Mouse (Mus musculus): ENCODE results near the gene Trim65. TPM values are rescaled to one million over a fixed set of nuclear protein-coding genes. Genes with fewer than 3 reads are reported as not detected.

Trim65 gene
- polyA plus RNA-seq, 1 experiment: 2.9 TPM

GRCm38 (mm10) chr11:116110540-116110939 lies 20.4 kb downstream of the Trim65 start:
- Histone ChIP-seq H3K4me3 (ENCODE audit: insufficient read depth, low read length) (peak overlapping the region; percentile 67), H3K4me1 (ENCODE audit: control insufficient read depth, insufficient read depth, low read length) (peaks cover 4% of the 10 kb centered on the region; the same call in 1 of the 2 replicates), H3K27ac (ENCODE audit: insufficient read depth, low read length) (peak overlapping the region; percentile 14; the same call in 1 of the 2 replicates)
- no peak for TF ChIP-seq POLR2A (IDR thresholded peaks at IDR 0.05; ENCODE audit: low read depth, low read length)
- no peak for TF ChIP-seq CTCF (IDR thresholded peaks at IDR 0.05; ENCODE audit: borderline replicate concordance, insufficient read depth, low read length)

GRCm38 (mm10) chr11:116110131-116110530 lies 20.8 kb downstream of the Trim65 start:
- TF ChIP-seq CTCF (IDR thresholded peaks at IDR 0.05; ENCODE audit: borderline replicate concordance, insufficient read depth, low read length) (no peak), POLR2A (IDR thresholded peaks at IDR 0.05; ENCODE audit: low read depth, low read length) (peak; percentile 81)
- H3K4me1 ChIP-seq (ENCODE audit: control insufficient read depth, insufficient read depth, low read length): peaks cover 4% of the 10 kb centered on the region; the same call in 1 of the 2 replicates
- H3K27ac ChIP-seq (ENCODE audit: insufficient read depth, low read length): peak overlapping the region; percentile 66; the same call in 1 of the 2 replicates
- H3K4me3 ChIP-seq (ENCODE audit: insufficient read depth, low read length): peak overlapping the region; percentile 67

DNA sequence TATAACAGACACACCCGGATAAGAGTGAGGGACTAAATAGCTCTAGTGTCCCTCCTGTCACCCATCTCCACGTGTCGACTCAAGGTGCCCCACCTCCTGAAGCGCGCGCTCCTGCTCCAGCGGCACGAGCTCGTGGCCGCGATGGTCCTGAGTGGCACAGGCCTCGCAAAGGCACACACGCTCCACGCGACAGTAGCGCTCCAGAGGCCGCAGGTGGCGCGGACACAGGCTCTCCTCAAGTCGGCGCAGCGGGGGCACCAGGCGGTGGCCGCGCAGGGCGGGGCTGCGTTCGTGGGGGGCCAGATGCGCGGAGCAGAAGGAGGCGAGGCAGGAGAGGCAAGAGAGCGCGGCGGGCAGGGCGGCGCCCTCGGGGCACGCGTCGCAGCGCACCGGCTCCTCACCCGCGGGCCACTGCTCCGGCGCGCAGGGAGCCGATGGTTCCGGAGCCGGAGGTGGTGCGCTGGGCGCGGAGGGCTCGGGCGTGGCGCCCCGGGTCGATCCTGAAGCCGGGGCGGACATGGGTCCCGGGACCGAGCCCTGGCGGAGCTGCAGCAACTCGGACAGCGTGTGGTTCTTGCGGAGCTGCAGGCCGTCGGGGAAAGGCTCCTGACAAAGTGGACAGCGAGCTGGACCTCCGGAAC lies 21.4 kb downstream of the Trim65 start:
- TF ChIP-seq CTCF (IDR thresholded peaks at IDR 0.05; ENCODE audit: borderline replicate concordance, insufficient read depth, low read length): no peak
- TF ChIP-seq POLR2A (IDR thresholded peaks at IDR 0.05; ENCODE audit: low read depth, low read length): 0 out of 2 replicates have a peak, but pooled peaks have one; percentile 9
- H3K4me1 ChIP-seq (ENCODE audit: control insufficient read depth, insufficient read depth, low read length): peaks cover 6% of the 10 kb centered on the region
- H3K4me3 ChIP-seq (ENCODE audit: insufficient read depth, low read length): peak overlapping the region; percentile 67
- peak overlapping the region; percentile 66 for H3K27ac ChIP-seq (ENCODE audit: insufficient read depth, low read length)

DNA sequence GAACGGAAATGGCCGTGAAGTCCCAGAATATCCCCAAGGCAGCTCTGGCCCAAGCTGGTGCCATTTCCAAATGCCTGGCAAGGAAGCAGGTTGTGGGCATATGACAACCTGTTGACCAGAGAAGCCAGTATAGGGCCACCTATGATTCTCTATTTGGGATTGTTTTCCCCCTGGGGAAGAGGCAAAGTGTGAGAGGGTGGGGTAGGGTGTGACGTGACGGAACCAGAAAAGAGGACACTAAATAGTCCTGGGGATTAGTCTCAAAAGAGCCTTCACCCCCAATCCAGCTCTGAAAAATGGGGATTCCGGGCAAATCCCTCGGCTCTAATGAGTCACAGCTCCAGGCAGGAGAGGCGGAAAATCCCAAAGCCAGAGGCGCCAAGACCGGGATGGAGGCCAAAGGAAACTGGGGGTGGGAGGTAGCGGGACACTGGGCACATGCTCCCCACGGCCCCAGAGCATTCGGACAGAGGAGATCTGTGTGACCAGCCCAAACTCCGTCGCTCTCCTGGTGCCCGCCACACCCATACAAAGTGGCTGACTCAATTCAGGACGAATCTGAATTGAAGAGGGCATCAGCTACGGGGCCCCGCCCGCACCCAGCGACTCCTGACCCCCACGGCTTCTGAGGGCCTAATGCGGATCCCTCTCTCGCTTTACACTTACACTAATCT lies 22.3 kb downstream of the Trim65 start:
- TF ChIP-seq CTCF (IDR thresholded peaks at IDR 0.05; ENCODE audit: borderline replicate concordance, insufficient read depth, low read length): no peak
- TF ChIP-seq POLR2A (IDR thresholded peaks at IDR 0.05; ENCODE audit: low read depth, low read length): peak; percentile 72
- Histone ChIP-seq H3K4me1 (ENCODE audit: control insufficient read depth, insufficient read depth, low read length) (peaks cover 11% of the 10 kb centered on the region), H3K4me3 (ENCODE audit: insufficient read depth, low read length) (peak overlapping the region; percentile 67), H3K27ac (ENCODE audit: insufficient read depth, low read length) (peak overlapping the region; percentile 66)

DNA sequence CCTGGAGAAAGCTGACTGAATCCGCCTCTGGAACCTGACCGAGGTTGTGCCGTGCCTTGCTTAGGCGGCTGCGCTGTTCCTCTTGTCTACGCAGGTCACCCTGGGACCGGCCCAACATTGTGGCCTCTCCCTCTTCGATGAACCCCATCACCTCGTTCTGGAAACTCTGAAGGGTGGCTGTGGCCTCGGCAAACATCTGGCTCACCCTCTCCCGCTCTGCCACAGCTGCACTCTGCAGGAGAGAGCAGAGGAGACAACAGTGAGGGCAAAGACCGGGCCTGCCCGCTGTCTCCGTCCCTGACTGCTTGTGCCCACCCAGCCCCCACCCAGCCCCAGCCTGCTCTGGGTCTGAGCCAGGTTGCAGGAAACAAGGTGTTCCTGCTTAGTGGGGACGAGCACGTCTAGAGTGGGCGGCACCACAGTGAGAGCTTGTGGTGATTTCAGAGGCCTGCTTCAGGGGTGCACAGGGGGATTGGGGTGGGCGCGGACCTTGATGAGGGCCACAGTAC lies 23.1 kb downstream of the Trim65 start:
- peak overlapping the region; percentile 67 for H3K4me3 ChIP-seq (ENCODE audit: insufficient read depth, low read length)
- H3K27ac ChIP-seq (ENCODE audit: insufficient read depth, low read length): no peak overlapping the region; the same call in 1 of the 2 replicates
- TF ChIP-seq CTCF (IDR thresholded peaks at IDR 0.05; ENCODE audit: borderline replicate concordance, insufficient read depth, low read length) (no peak), POLR2A (IDR thresholded peaks at IDR 0.05; ENCODE audit: low read depth, low read length) (no peak)
- H3K4me1 ChIP-seq (ENCODE audit: control insufficient read depth, insufficient read depth, low read length): peaks cover 11% of the 10 kb centered on the region

DNA sequence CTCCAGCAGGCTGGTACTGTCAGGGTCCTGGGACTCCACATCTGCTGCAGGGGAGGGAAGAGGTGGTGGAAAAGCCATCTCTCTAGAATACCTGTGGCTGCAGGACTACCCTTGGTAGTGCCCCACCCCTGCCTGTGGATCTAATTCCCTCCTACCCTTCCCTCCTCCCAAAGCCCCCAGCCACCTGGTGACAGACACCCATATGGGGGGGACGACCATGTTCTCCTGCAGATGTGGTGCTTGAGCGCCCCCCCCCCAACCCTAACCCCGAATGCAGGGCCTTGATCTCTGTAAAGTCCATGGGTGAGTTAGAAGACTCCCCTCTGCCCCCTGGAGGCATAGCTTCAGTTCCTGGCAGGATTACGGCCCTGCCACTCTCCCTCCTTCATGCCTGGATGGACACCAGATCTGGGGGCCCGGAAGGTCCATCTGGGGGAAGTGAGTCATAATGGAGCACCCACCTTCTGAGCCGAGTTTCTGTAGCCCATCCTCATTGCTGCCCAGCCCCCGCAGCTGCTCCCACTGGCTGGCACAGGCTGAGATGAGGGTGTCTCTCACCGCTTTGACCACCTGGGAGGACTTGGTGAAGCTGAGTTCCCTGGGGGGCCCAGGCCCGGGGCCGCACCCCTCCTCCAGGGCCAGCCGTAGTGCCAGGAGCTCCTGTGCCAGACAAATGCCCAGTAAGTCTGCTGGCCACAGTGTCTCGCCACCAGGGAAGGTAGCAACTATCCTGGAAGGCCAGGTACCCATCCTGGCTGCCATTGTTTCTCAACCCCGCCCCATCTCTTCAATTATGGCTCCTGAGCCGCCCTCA lies 23.8 kb downstream of the Trim65 start:
- H3K4me3 ChIP-seq (ENCODE audit: insufficient read depth, low read length): peak overlapping the region; percentile 67
- H3K4me1 ChIP-seq (ENCODE audit: control insufficient read depth, insufficient read depth, low read length): peaks cover 11% of the 10 kb centered on the region
- no peak overlapping the region for H3K27ac ChIP-seq (ENCODE audit: insufficient read depth, low read length)

DNA sequence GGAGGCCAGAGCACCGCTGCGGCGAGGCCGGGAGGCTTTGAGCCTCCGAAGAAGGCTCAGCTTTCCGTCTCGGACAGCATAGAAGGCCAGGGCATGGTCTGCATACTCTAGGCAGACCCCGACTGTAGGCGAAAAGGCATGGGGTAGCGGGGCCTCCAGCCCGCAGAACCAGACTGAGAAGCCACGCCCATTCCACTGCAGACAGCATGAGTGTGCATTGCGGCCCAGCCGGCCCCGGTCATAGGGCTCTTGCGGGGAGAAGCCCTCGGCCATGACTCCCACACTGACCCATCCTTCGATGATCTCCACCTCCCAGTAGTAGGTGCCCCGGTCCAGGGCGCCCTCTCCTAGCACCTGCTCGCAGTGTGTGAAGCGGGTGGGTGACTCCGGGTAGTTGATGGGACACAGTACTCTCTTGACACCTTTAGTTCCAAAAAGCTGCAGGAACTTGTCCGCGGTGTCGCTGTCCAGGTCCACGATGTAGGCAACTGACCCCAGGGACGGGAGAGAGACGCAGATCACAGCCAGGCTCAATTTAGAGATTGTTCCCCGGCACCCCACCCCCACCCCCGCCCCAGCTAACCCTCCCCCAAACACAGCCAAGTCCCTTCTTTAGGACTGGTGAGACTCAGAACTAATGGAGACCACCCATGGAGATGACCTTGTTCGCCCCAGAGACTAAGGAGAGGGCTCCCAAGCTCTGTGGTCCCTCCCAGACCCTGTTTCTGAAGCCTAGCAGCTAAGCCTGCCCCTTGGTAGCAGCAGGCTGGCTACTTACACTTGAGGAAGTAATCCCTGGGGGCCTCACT lies 24.6 kb downstream of the Trim65 start:
- no peak for TF ChIP-seq CTCF (IDR thresholded peaks at IDR 0.05; ENCODE audit: borderline replicate concordance, insufficient read depth, low read length)
- no peak for TF ChIP-seq POLR2A (IDR thresholded peaks at IDR 0.05; ENCODE audit: low read depth, low read length)
- Histone ChIP-seq H3K4me3 (ENCODE audit: insufficient read depth, low read length) (no peak overlapping the region), H3K27ac (ENCODE audit: insufficient read depth, low read length) (no peak overlapping the region), H3K4me1 (ENCODE audit: control insufficient read depth, insufficient read depth, low read length) (peaks cover 11% of the 10 kb centered on the region)

More for the DNA sequence above, 23.8 kb downstream of the Trim65 start:
- no peak for TF ChIP-seq POLR2A (IDR thresholded peaks at IDR 0.05; ENCODE audit: low read depth, low read length)
- TF ChIP-seq CTCF (IDR thresholded peaks at IDR 0.05; ENCODE audit: borderline replicate concordance, insufficient read depth, low read length): no peak

GRCm38 (mm10) chr11:116105065-116105464 lies 25.9 kb downstream of the Trim65 start:
- H3K27ac ChIP-seq (ENCODE audit: insufficient read depth, low read length): no peak overlapping the region
- H3K4me3 ChIP-seq (ENCODE audit: insufficient read depth, low read length): no peak overlapping the region
- TF ChIP-seq POLR2A (IDR thresholded peaks at IDR 0.05; ENCODE audit: low read depth, low read length) (no peak), CTCF (IDR thresholded peaks at IDR 0.05; ENCODE audit: borderline replicate concordance, insufficient read depth, low read length) (no peak)
- peaks cover 11% of the 10 kb centered on the region for H3K4me1 ChIP-seq (ENCODE audit: control insufficient read depth, insufficient read depth, low read length)
